Mouse (Mus musculus) cortical plate, adult 2 months (tissue): ENCODE data around the gene Fam189b. TPM values are rescaled to one million over a fixed set of nuclear protein-coding genes. Genes with fewer than 3 reads are reported as not detected.
"Not testable (repeated sequence)": the region's sequence is repeated elsewhere in the genome, so short reads cannot be mapped to it uniquely, and the experiment has no call there.

ENCODE experiments used
- H3K27ac ChIP-seq: fragments of 200-500 bp; 2 replicates; pipeline ENCODE4 v1.5.1; 2012; ENCODE audit warnings: low read length, control low read depth, inconsistent platforms; ENCODE audit not compliant: insufficient read depth
- H3K4me1 ChIP-seq: fragments of 200-500 bp; 2 replicates; pipeline ENCODE4 v1.6.1; 2011; ENCODE audit warnings: low read length; ENCODE audit not compliant: control insufficient read depth, insufficient read depth
- H3K4me3 ChIP-seq: fragments of 200-500 bp; 2 replicates; pipeline ENCODE4 v1.5.1; 2011; ENCODE audit warnings: mild to moderate bottlenecking, low read length, control low read depth; ENCODE audit not compliant: insufficient read depth
- CTCF ChIP-seq: fragments of 200-500 bp; IDR thresholded peaks from 2 replicates; pipeline ENCODE4 v1.5.1; 2011; ENCODE audit warnings: mild to moderate bottlenecking, control low read depth, low read length; ENCODE audit not compliant: insufficient read depth; ENCODE audit errors: extremely low read depth
- POLR2A ChIP-seq: fragments of 200-500 bp; IDR thresholded peaks from 2 replicates; pipeline ENCODE4 v1.6.1; 2011; ENCODE audit warnings: mild to moderate bottlenecking, low read length, control low read depth; ENCODE audit not compliant: insufficient read depth; ENCODE audit errors: extremely low read depth
- polyA plus RNA-seq: library from polyadenylated mRNA; depleted of rRNA; stranded (reverse); fragments of >200 nt; gene quantifications from 2 replicates; pipeline ENCODE4 v1.2.3, GENCODE M21; 2012

Fam189b gene
- polyA plus RNA-seq, 1 experiment, result 84.1 TPM

- 0 out of 2 replicates have a peak, but pooled peaks cover 2% of the 10 kb centered on the region for H3K4me1 ChIP-seq
- TF ChIP-seq CTCF (no peak), POLR2A (no peak)
- H3K27ac ChIP-seq, result no peak overlapping the region
- H3K4me3 ChIP-seq, result no peak overlapping the region
Observed at GRCm38 (mm10) chr3:89210162-89210561, 27.2 kb downstream of the Fam189b start.

GRCm38 (mm10) chr3:89210731-89211130, 27.8 kb downstream of the Fam189b start:
- no peak overlapping the region for H3K4me3 ChIP-seq
- no peak overlapping the region for H3K27ac ChIP-seq
- TF ChIP-seq POLR2A, result no peak
- TF ChIP-seq CTCF, result no peak
- H3K4me1 ChIP-seq, result 0 out of 2 replicates have a peak, but pooled peaks cover 2% of the 10 kb centered on the region

GRCm38 (mm10) chr3:89213803-89214530, 31.0 kb downstream of the Fam189b start:
- peak overlapping the region; percentile 76 for H3K27ac ChIP-seq
- TF ChIP-seq POLR2A, result peak; percentile 57; the same call in 1 of the 2 replicates
- TF ChIP-seq CTCF, result no peak
- H3K4me1 ChIP-seq, result 0 out of 2 replicates have a peak, but pooled peaks cover 2% of the 10 kb centered on the region
- H3K4me3 ChIP-seq, result peak overlapping the region; percentile 80

- Histone ChIP-seq H3K4me3 (peak within 1 kb of the TSS; percentile 80), H3K27ac (peak within 1 kb of the TSS; percentile 76), H3K4me1 (0 out of 2 replicates have a peak, but pooled peaks cover 2% of the 10 kb centered on the region)
- TF ChIP-seq CTCF, result no peak
- TF ChIP-seq POLR2A, result no peak
Observed at GRCm38 (mm10) chr3:89214681-89215411, 31.9 kb downstream of the Fam189b start, which contains the start of gene Thbs3. Gene Thbs3, plus strand, starts transcription at chr3:89215180.

- Histone ChIP-seq H3K4me1 (0 out of 2 replicates have a peak, but pooled peaks cover 2% of the 10 kb centered on the region), H3K4me3 (no peak overlapping the region), H3K27ac (no peak overlapping the region)
- TF ChIP-seq POLR2A (no peak), CTCF (peak; percentile 93)
Observed at GRCm38 (mm10) chr3:89215853-89216252, 32.9 kb downstream of the Fam189b start.

- H3K27ac ChIP-seq, H3K4me1 ChIP-seq, H3K4me3 ChIP-seq: not testable (repeated sequence)
Observed at GRCm38 (mm10) chr3:89216407-89216806, 33.5 kb downstream of the Fam189b start.

- Histone ChIP-seq H3K4me1 (no peaks in the 10 kb centered on the region), H3K4me3 (no peak overlapping the region), H3K27ac (no peak overlapping the region)
- TF ChIP-seq POLR2A (no peak), CTCF (no peak)
Observed at GRCm38 (mm10) chr3:89218271-89218670, 35.3 kb downstream of the Fam189b start.

GRCm38 (mm10) chr3:89219546-89219945, 36.6 kb downstream of the Fam189b start:
- no peak overlapping the region for H3K27ac ChIP-seq
- peaks cover 1% of the 10 kb centered on the region; the same call in 1 of the 2 replicates for H3K4me1 ChIP-seq
- no peak overlapping the region for H3K4me3 ChIP-seq
- TF ChIP-seq CTCF (no peak), POLR2A (no peak)

- no peak for TF ChIP-seq POLR2A
- no peak for TF ChIP-seq CTCF
- Histone ChIP-seq H3K27ac (0 out of 2 replicates have a peak overlapping the region, but pooled peaks have one; percentile 27), H3K4me1 (peaks cover 1% of the 10 kb centered on the region; the same call in 1 of the 2 replicates), H3K4me3 (no peak overlapping the region)
Observed at GRCm38 (mm10) chr3:89221167-89221566, 38.2 kb downstream of the Fam189b start.

GRCm38 (mm10) chr3:89224796-89225195, 41.9 kb downstream of the Fam189b start:
- H3K4me1 ChIP-seq, result peaks cover 1% of the 10 kb centered on the region; the same call in 1 of the 2 replicates
- H3K4me3 ChIP-seq, result peak overlapping the region; percentile 16
- peak overlapping the region; percentile 24; the same call in 1 of the 2 replicates for H3K27ac ChIP-seq
- TF ChIP-seq CTCF (no peak), POLR2A (no peak)
